In genomic region chr7:45366652-45367019, GRCm38 (mm10) we compare ENCODE assay signal across 8 mouse cellular contexts. TPM values are rescaled to one million over a fixed set of nuclear protein-coding genes. Genes with fewer than 3 reads are reported as not detected.
A peak's percentile ranks its signal among the peaks of the same experiment; 100 is the strongest.
DNase-seq lines count a peak whose midpoint lies in the region; ATAC-seq and TF ChIP-seq lines count a peak whose summit lies in the region.

Ppfia3 (minus strand) TSS chr7:45367019.

- H3K36me3 ChIP-seq in heart, embryonic 11.5 days (ENCODE audit: control insufficient read depth, insufficient read depth, low read length): no peaks in the 10 kb centered on the region
- H3K36me3 ChIP-seq in CH12.LX (replicated peaks in 1 of 2; ENCODE audit: control insufficient read depth in 1 of 2, insufficient read depth in 1 of 2, low read length in 1 of 2): peaks cover 11 to 34% of the 10 kb centered on the region in 2 experiments
- H3K36me3 ChIP-seq in forebrain, embryonic 15.5 days: no peaks in the 10 kb centered on the region
- H3K36me3 ChIP-seq in limb, embryonic 12.5 days: no peaks in the 10 kb centered on the region
- H3K36me3 ChIP-seq in stomach, postnatal 0 days (ENCODE audit: control insufficient read depth, insufficient read depth, low read length): no peaks in the 10 kb centered on the region

- no peak for TF ChIP-seq EP300 in CH12.LX (IDR thresholded peaks at IDR 0.05; ENCODE audit: low read length)
- TF ChIP-seq EP300 in stomach, postnatal 0 days (optimal IDR thresholded peaks at IDR 0.05): no peak

- no peaks in the 10 kb centered on the region for H3K9me3 ChIP-seq in heart, embryonic 11.5 days (replicated peaks; ENCODE audit: control insufficient read depth, low read length)
- no peaks in the 10 kb centered on the region for H3K9me3 ChIP-seq in CH12.LX (replicated peaks; ENCODE audit: low read length)
- H3K9me3 ChIP-seq in forebrain, embryonic 15.5 days: no peaks in the 10 kb centered on the region
- no peaks in the 10 kb centered on the region for H3K9me3 ChIP-seq in limb, embryonic 12.5 days
- no peaks in the 10 kb centered on the region for H3K9me3 ChIP-seq in stomach, postnatal 0 days (ENCODE audit: control insufficient read depth, low read length)

- WGBS in heart, embryonic 11.5 days (ENCODE audit: insufficient replicate concordance): 0% methylated on average over 26 of the region's 26 CpGs
- WGBS in forebrain, embryonic 15.5 days: 0% methylated on average over 26 of the region's 26 CpGs
- WGBS in limb, embryonic 12.5 days: under 1% methylated on average over 26 of the region's 26 CpGs
- 2% methylated on average over 20 of the region's 26 CpGs for WGBS in stomach, postnatal 0 days

- peak within 1 kb of the TSS; percentile 54; the same call in 1 of the 2 replicates for H3K27ac ChIP-seq in heart, embryonic 11.5 days (ENCODE audit: low read depth, low read length)
- H3K27ac ChIP-seq in CH12.LX (ENCODE audit: insufficient read depth, low read depth): peak within 1 kb of the TSS; percentile 56
- peak within 1 kb of the TSS; percentile 90 for H3K27ac ChIP-seq in forebrain, embryonic 15.5 days (replicated peaks)
- H3K27ac ChIP-seq in limb, embryonic 12.5 days: no peak within 1 kb of the TSS
- peak within 1 kb of the TSS; percentile 35 for H3K27ac ChIP-seq in stomach, postnatal 0 days (replicated peaks)

- peaks cover 62% of the 10 kb centered on the region for H3K27me3 ChIP-seq in heart, embryonic 11.5 days (ENCODE audit: control insufficient read depth, insufficient read depth, low read length)
- H3K27me3 ChIP-seq in CH12.LX (replicated peaks): peaks cover 46% of the 10 kb centered on the region
- peaks cover 14% of the 10 kb centered on the region; the same call in 1 of the 2 replicates for H3K27me3 ChIP-seq in forebrain, embryonic 15.5 days
- peaks cover 79% of the 10 kb centered on the region for H3K27me3 ChIP-seq in limb, embryonic 12.5 days
- no peaks in the 10 kb centered on the region for H3K27me3 ChIP-seq in stomach, postnatal 0 days (ENCODE audit: control insufficient read depth, insufficient read depth, low read length)

- H3K9ac ChIP-seq in heart, embryonic 11.5 days (ENCODE audit: low read depth, low read length): peak within 1 kb of the TSS; percentile 72
- peak within 1 kb of the TSS; percentile 64 for H3K9ac ChIP-seq in CH12.LX (ENCODE audit: insufficient read depth, low read depth)
- H3K9ac ChIP-seq in forebrain, embryonic 15.5 days (replicated peaks): peak within 1 kb of the TSS; percentile 90
- H3K9ac ChIP-seq in limb, embryonic 12.5 days (replicated peaks): peak within 1 kb of the TSS; percentile 74
- H3K9ac ChIP-seq in stomach, postnatal 0 days (ENCODE audit: low read length): peak within 1 kb of the TSS; percentile 66

- H3K79me2 ChIP-seq in CH12.LX (replicated peaks; ENCODE audit: control insufficient read depth, extremely low read depth, insufficient read depth, poor library complexity, severe bottlenecking): no peaks in the 10 kb centered on the region

- DNase-seq in heart, postnatal 36 days: no peak
- DNase-seq in CH12.LX (ENCODE audit: extremely low read depth): no peak
- DNase-seq in stomach, postnatal 0 days (ENCODE audit: low spot score): no peak
- DNase-seq in right cerebral cortex, adult 18-20 months: no peak

- no peak for TF ChIP-seq RAD21 in CH12.LX (IDR thresholded peaks at IDR 0.05; ENCODE audit: low read depth, low read length)

- in situ Hi-C loops in CH12.LX (cut with MboI; ENCODE audit: low pct_ligation_motif_present, low pct_unique_long_range_greater_than_20kb, low sequenced_read_pairs): no loop called here

- peaks cover 27% of the 10 kb centered on the region for H3K4me1 ChIP-seq in heart, embryonic 11.5 days (ENCODE audit: control insufficient read depth, insufficient read depth, low read length)
- peaks cover 6 to 31% of the 10 kb centered on the region in 2 experiments for H3K4me1 ChIP-seq in CH12.LX (ENCODE audit: control insufficient read depth in 1 of 2, insufficient read depth in 2 of 2)
- peaks cover 47% of the 10 kb centered on the region for H3K4me1 ChIP-seq in forebrain, embryonic 15.5 days
- peaks cover 36% of the 10 kb centered on the region for H3K4me1 ChIP-seq in limb, embryonic 12.5 days (replicated peaks)
- H3K4me1 ChIP-seq in stomach, postnatal 0 days (replicated peaks; ENCODE audit: control insufficient read depth, insufficient read depth): peaks cover 3% of the 10 kb centered on the region; the same call in 1 of the 2 replicates

- peak within 1 kb of the TSS; percentile 56 for H3K4me3 ChIP-seq in heart, embryonic 11.5 days (ENCODE audit: low read depth, low read length)
- H3K4me3 ChIP-seq in CH12.LX (replicated peaks in 1 of 3; ENCODE audit: low read depth in 2 of 3, low read length in 2 of 3, poor library complexity in 1 of 3): peak within 1 kb of the TSS; percentile 50 to 56 (median 53)
- H3K4me3 ChIP-seq in forebrain, embryonic 15.5 days: peak within 1 kb of the TSS; percentile 77
- H3K4me3 ChIP-seq in limb, embryonic 12.5 days (replicated peaks): peak within 1 kb of the TSS; percentile 66
- peak within 1 kb of the TSS; percentile 56 for H3K4me3 ChIP-seq in stomach, postnatal 0 days (ENCODE audit: low read depth, low read length)

- no peak; the same call in 1 of the 2 replicates for ATAC-seq in heart, embryonic 11.5 days (replicated peaks; ENCODE audit: insufficient number of reproducible peaks, low FRiP score, low TSS enrichment)
- ATAC-seq in forebrain, embryonic 15.5 days (replicated peaks): peak; percentile 54
- ATAC-seq in limb, embryonic 12.5 days (ENCODE audit: insufficient number of reproducible peaks, insufficient read depth, low FRiP score, low TSS enrichment, low read depth): 0 out of 2 replicates have a peak, but pooled peaks have one; percentile 7
- peak; percentile 3; the same call in 1 of the 2 replicates for ATAC-seq in stomach, postnatal 0 days (ENCODE audit: low FRiP score, low TSS enrichment)
- no peak for ATAC-seq in cerebellum, adult (ENCODE audit: insufficient number of reproducible peaks, low FRiP score, low TSS enrichment)

- intact Hi-C loops in heart, postnatal 36 days (cut with DNase I): no loop called here

- no peak for TF ChIP-seq POLR2A in CH12.LX (IDR thresholded peaks at IDR 0.05; ENCODE audit: low read depth, low read length)

- dilution Hi-C loops in CH12.LX (cut with MboI; ENCODE audit: extremely low pct_ligation_motif_present, extremely low pct_unique_long_range_greater_than_20kb, low sequenced_read_pairs): no loop called here

- TF ChIP-seq CTCF in CH12.LX (conservative IDR thresholded peaks at IDR 0.05 in 1 of 2, IDR thresholded peaks at IDR 0.05 in 1 of 2; ENCODE audit: low read depth in 2 of 2, low read length in 2 of 2): no peak
- TF ChIP-seq CTCF in stomach, postnatal 0 days (IDR thresholded peaks at IDR 0.05; ENCODE audit: low read depth): no peak

- H3K4me2 ChIP-seq in heart, embryonic 11.5 days: peak within 1 kb of the TSS; percentile 98
- peak within 1 kb of the TSS; percentile 76 for H3K4me2 ChIP-seq in CH12.LX (ENCODE audit: insufficient read depth, low read depth, poor library complexity, severe bottlenecking)
- peak within 1 kb of the TSS; percentile 93 for H3K4me2 ChIP-seq in forebrain, embryonic 15.5 days (replicated peaks)
- peak within 1 kb of the TSS; percentile 95 for H3K4me2 ChIP-seq in limb, embryonic 12.5 days
- peak within 1 kb of the TSS; percentile 99 for H3K4me2 ChIP-seq in stomach, postnatal 0 days (replicated peaks; ENCODE audit: low read depth)

TF ChIP-seq in CH12.LX, 34 proteins besides CTCF, POLR2A, EP300 and RAD21:
- TF ChIP-seq ZMIZ1 (IDR thresholded peaks at IDR 0.05; ENCODE audit: low read depth, low read length) (no peak), SIN3A (IDR thresholded peaks at IDR 0.05; ENCODE audit: low read length) (0 out of 2 replicates have a peak, but pooled peaks have one; percentile 20), CHD2 (IDR thresholded peaks at IDR 0.05; ENCODE audit: low read length) (peak; percentile 70)

RNA-seq across cellular contexts. Expression of gene Ppfia3, which starts in this region (rescaled TPM):
- polyA plus RNA-seq in heart, embryonic 11.5 days (2014; fragmentation: Nextera tagmentation; extraction: Ambion mirVana): 2.0 and 3.7 TPM in 2 replicates
- total RNA-seq in heart, postnatal 36 days (2021): not detected
- total RNA-seq in CH12.LX (2012; rRNA removed) (1.5 and 1.9 TPM in 2 replicates), CH12.LX (2014; rRNA removed) (0.21 and 0.32 TPM in 2 replicates)
- 0.57 and 0.61 TPM in 2 replicates for polyA plus RNA-seq in CH12.LX (2012; ENCODE audit: insufficient read length, low read depth)
- polyA plus RNA-seq in forebrain, embryonic 15.5 days (2015; fragmentation: Nextera tagmentation; extraction: Ambion mirVana): 18.3 and 20.1 TPM in 2 replicates
- polyA plus RNA-seq in limb, embryonic 12.5 days (2016; fragmentation: Nextera tagmentation; extraction: Ambion mirVana): 6.4 and 8.4 TPM in 2 replicates
- polyA plus RNA-seq in stomach, postnatal 0 days (2015; fragmentation: Nextera tagmentation; extraction: Ambion mirVana): 6.0 and 7.1 TPM in 2 replicates

Comparison
In these comparisons a context has a peak if more than half of its experiments do, and no peak if none do; other contexts are left out.
1. ATAC-seq: peak in forebrain, embryonic 15.5 days (single experiment), limb, embryonic 12.5 days (single experiment) and stomach, postnatal 0 days (single experiment); none in heart, embryonic 11.5 days (single experiment) and cerebellum, adult (single experiment).
2. Peak in every context shown above with its lines, with median percentiles within 50 percentile points of each other: H3K4me2 ChIP-seq, H3K4me3 ChIP-seq and H3K9ac ChIP-seq.